ENCODE assay signal across 28 mouse cellular contexts in genomic region chr5:147327636-147328035, GRCm38 (mm10). TPM values are rescaled to one million over a fixed set of nuclear protein-coding genes. Genes with fewer than 3 reads are reported as not detected.
DNase-seq lines count a peak whose midpoint lies in the region; ATAC-seq and TF ChIP-seq lines count a peak whose summit lies in the region.
"Had no signal": no experiment of that assay in that cellular context is flagged by ENCODE, and none has a peak within 500 bp of the region (broad histone marks: within the 10 kb centered on the region; RNA-seq: fewer than 3 reads in every experiment).

No protein-coding gene starts in this region.

- H3K4me1 ChIP-seq in midbrain, postnatal 0 days (ENCODE audit: insufficient read depth, low read length) = no peaks in the 10 kb centered on the region
- no peaks in the 10 kb centered on the region for H3K4me1 ChIP-seq in midbrain, embryonic 16.5 days (ENCODE audit: control insufficient read depth, insufficient read depth, low read length)
- no peaks in the 10 kb centered on the region for H3K4me1 ChIP-seq in hindbrain, embryonic 11.5 days (replicated peaks; ENCODE audit: control insufficient read depth, insufficient read depth, low read length)
- H3K4me1 ChIP-seq: limb, embryonic 15.5 days; midbrain, embryonic 13.5 days; stomach, embryonic 15.5 days had no signal

- H3K4me3 ChIP-seq in layer of hippocampus, adult 2 months = no peak overlapping the region
- H3K4me3 ChIP-seq in midbrain, postnatal 0 days (ENCODE audit: low read depth, low read length) = no peak overlapping the region
- H3K4me3 ChIP-seq in midbrain, embryonic 16.5 days (ENCODE audit: low read depth, low read length) = no peak overlapping the region
- no peak overlapping the region for H3K4me3 ChIP-seq in hindbrain, embryonic 11.5 days (ENCODE audit: low read depth, low read length)
- H3K4me3 ChIP-seq: embryonic facial prominence, embryonic 12.5 days; erythroblast, embryonic 14.5 days; limb, embryonic 15.5 days; midbrain, embryonic 13.5 days; stomach, embryonic 15.5 days had no signal

- ATAC-seq in midbrain, postnatal 0 days (ENCODE audit: low FRiP score) = no peak
- ATAC-seq in midbrain, embryonic 16.5 days = no peak
- ATAC-seq in hindbrain, embryonic 11.5 days (ENCODE audit: low FRiP score) = no peak
- ATAC-seq: forebrain, embryonic 16.5 days; midbrain, embryonic 13.5 days had no signal

- no peak overlapping the region for H3K9ac ChIP-seq in midbrain, postnatal 0 days (replicated peaks; ENCODE audit: low read length, poor library complexity, severe bottlenecking)
- no peak overlapping the region for H3K9ac ChIP-seq in midbrain, embryonic 16.5 days (ENCODE audit: low read depth, low read length)
- no peak overlapping the region for H3K9ac ChIP-seq in hindbrain, embryonic 11.5 days (ENCODE audit: low read depth, low read length)
- H3K9ac ChIP-seq: embryonic facial prominence, embryonic 12.5 days; hindbrain, embryonic 14.5 days; limb, embryonic 15.5 days; midbrain, embryonic 13.5 days; stomach, embryonic 15.5 days had no signal

- no peak overlapping the region for H3K27ac ChIP-seq in layer of hippocampus, adult 2 months
- no peak overlapping the region for H3K27ac ChIP-seq in midbrain, postnatal 0 days (ENCODE audit: low read depth, low read length)
- no peak overlapping the region for H3K27ac ChIP-seq in midbrain, embryonic 16.5 days (ENCODE audit: low read length)
- H3K27ac ChIP-seq in hindbrain, embryonic 11.5 days (ENCODE audit: low read depth, low read length) = no peak overlapping the region
- H3K27ac ChIP-seq: embryonic facial prominence, embryonic 12.5 days; hindbrain, embryonic 14.5 days; limb, embryonic 15.5 days; midbrain, embryonic 13.5 days; stomach, embryonic 15.5 days had no signal

- WGBS in midbrain, postnatal 0 days = 86% methylated on average over 5 of the region's 5 CpGs
- WGBS in midbrain, embryonic 16.5 days = 85% methylated on average over 5 of the region's 5 CpGs
- 87% methylated on average over 5 of the region's 5 CpGs for WGBS in hindbrain, embryonic 11.5 days

- H3K9me3 ChIP-seq in midbrain, postnatal 0 days (ENCODE audit: low read length) = no peaks in the 10 kb centered on the region
- H3K9me3 ChIP-seq in midbrain, embryonic 16.5 days (replicated peaks; ENCODE audit: control insufficient read depth, low read length, poor library complexity, severe bottlenecking) = no peaks in the 10 kb centered on the region
- no peaks in the 10 kb centered on the region for H3K9me3 ChIP-seq in hindbrain, embryonic 11.5 days (ENCODE audit: control insufficient read depth, low read length)
- H3K9me3 ChIP-seq: embryonic facial prominence, embryonic 12.5 days; G1E; limb, embryonic 15.5 days; midbrain, embryonic 13.5 days; stomach, embryonic 15.5 days had no signal

- no peak for DNase-seq in layer of hippocampus, adult 2 months (ENCODE audit: low spot score in 2 of 2)
- no peak for DNase-seq in layer of hippocampus, adult 18-20 months (ENCODE audit: low spot score in 2 of 2)
- no peak for DNase-seq in midbrain, postnatal 0 days (ENCODE audit: low spot score)
- peak; percentile 45 for DNase-seq in R1 (ENCODE audit: low read depth, low spot score)
- DNase-seq in cerebellum, adult 9-11 months = no peak
- no peak for DNase-seq in hindbrain, embryonic 11.5 days (ENCODE audit: low spot score)
- DNase-seq: adrenal gland, adult 2 months; cerebellum, adult 9-10 months; heart, postnatal 14 days; layer of hippocampus, postnatal 36 days; right cerebral cortex, postnatal 25 days; thymus, postnatal 14 days had no signal

- peaks cover 5% of the 10 kb centered on the region for H3K27me3 ChIP-seq in midbrain, postnatal 0 days (ENCODE audit: insufficient read depth, low read length)
- peaks cover 4% of the 10 kb centered on the region for H3K27me3 ChIP-seq in midbrain, embryonic 16.5 days (ENCODE audit: control insufficient read depth, insufficient read depth, low read depth, low read length)
- peaks cover 2% of the 10 kb centered on the region; the same call in 1 of the 2 replicates for H3K27me3 ChIP-seq in hindbrain, embryonic 11.5 days (ENCODE audit: control insufficient read depth, insufficient read depth, low read length)

- H3K36me3 ChIP-seq in midbrain, postnatal 0 days (ENCODE audit: insufficient read depth, low read length) = no peaks in the 10 kb centered on the region
- H3K36me3 ChIP-seq in midbrain, embryonic 16.5 days (ENCODE audit: control insufficient read depth, insufficient read depth, low read length) = no peaks in the 10 kb centered on the region
- H3K36me3 ChIP-seq in hindbrain, embryonic 11.5 days (ENCODE audit: control insufficient read depth, insufficient read depth, low read length) = no peaks in the 10 kb centered on the region
- H3K36me3 ChIP-seq: embryonic facial prominence, embryonic 12.5 days; G1E; limb, embryonic 15.5 days; midbrain, embryonic 13.5 days; stomach, embryonic 15.5 days had no signal

- TF ChIP-seq CTCF in layer of hippocampus, adult 2 months (conservative IDR thresholded peaks at IDR 0.05) = peak; percentile 58
- TF ChIP-seq CTCF in midbrain, postnatal 0 days (IDR thresholded peaks at IDR 0.05) = peak; percentile 40

- H3K4me2 ChIP-seq in midbrain, postnatal 0 days (ENCODE audit: low read depth, low read length, poor library complexity, severe bottlenecking) = no peak overlapping the region
- no peak overlapping the region for H3K4me2 ChIP-seq in midbrain, embryonic 16.5 days (ENCODE audit: low read length)
- no peak overlapping the region for H3K4me2 ChIP-seq in hindbrain, embryonic 11.5 days (replicated peaks; ENCODE audit: low read depth, low read length)
- H3K4me2 ChIP-seq: embryonic facial prominence, embryonic 12.5 days; heart, embryonic 11.5 days; hindbrain, embryonic 14.5 days; limb, embryonic 15.5 days; midbrain, embryonic 13.5 days; stomach, embryonic 15.5 days had no signal

RNA-seq across cellular contexts. Expression of gene Urad, which starts 5.4 kb away (rescaled TPM):
- not detected for total RNA-seq in layer of hippocampus, adult 2 months (2021)
- not detected for total RNA-seq in layer of hippocampus, adult 18-20 months (2021)
- not detected in 2 replicates for total RNA-seq in midbrain, postnatal 0 days (2014; rRNA removed)
- not detected in 2 replicates for polyA plus RNA-seq in midbrain, postnatal 0 days (2015; fragmentation: Nextera tagmentation; extraction: Ambion mirVana)
- not detected in 2 replicates for polyA plus RNA-seq in midbrain, embryonic 16.5 days (2015; fragmentation: Nextera tagmentation; extraction: Ambion mirVana)
- not detected in 2 replicates for polyA plus RNA-seq in hindbrain, embryonic 11.5 days (2014; fragmentation: Nextera tagmentation; extraction: Ambion mirVana)
- total RNA-seq: G1E; gastrocnemius, postnatal 4 days; heart, postnatal 14 days; layer of hippocampus, postnatal 36 days; left cerebral cortex, postnatal 36 days; megakaryocyte progenitor cell, adult 5-6 weeks; neutrophil, adult 5-6 weeks had no signal
- polyA plus RNA-seq: embryonic facial prominence, embryonic 12.5 days; erythroblast, embryonic 14.5 days; forebrain, embryonic 16.5 days; G1E; heart, embryonic 11.5 days; hindbrain, embryonic 14.5 days; kidney, embryonic 16.5 days; limb, embryonic 15.5 days; lung, embryonic 16.5 days; midbrain, embryonic 13.5 days had no signal

RNA-seq across cellular contexts. Expression of gene Cdx2, which starts 20.6 kb away (rescaled TPM):
- not detected for total RNA-seq in layer of hippocampus, adult 2 months (2021)
- total RNA-seq in layer of hippocampus, adult 18-20 months (2021) = not detected
- total RNA-seq in midbrain, postnatal 0 days (2014; rRNA removed) = not detected in 2 replicates
- not detected in 2 replicates for polyA plus RNA-seq in midbrain, postnatal 0 days (2015; fragmentation: Nextera tagmentation; extraction: Ambion mirVana)
- polyA plus RNA-seq in midbrain, embryonic 16.5 days (2015; fragmentation: Nextera tagmentation; extraction: Ambion mirVana) = not detected in 2 replicates
- polyA plus RNA-seq in hindbrain, embryonic 11.5 days (2014; fragmentation: Nextera tagmentation; extraction: Ambion mirVana) = not detected in 2 replicates
- total RNA-seq: adrenal gland, adult 2 months; G1E; gastrocnemius, postnatal 4 days; heart, postnatal 14 days; layer of hippocampus, postnatal 36 days; left cerebral cortex, postnatal 36 days; megakaryocyte progenitor cell, adult 5-6 weeks; neutrophil, adult 5-6 weeks had no signal
- polyA plus RNA-seq: adrenal gland, adult 2 months; embryonic facial prominence, embryonic 12.5 days; forebrain, embryonic 16.5 days; G1E; heart, embryonic 11.5 days; hindbrain, embryonic 14.5 days; kidney, embryonic 16.5 days; limb, embryonic 15.5 days; lung, embryonic 16.5 days; midbrain, embryonic 13.5 days had no signal

RNA-seq across cellular contexts. Expression of gene Pdx1, which starts 57.9 kb away (rescaled TPM):
- not detected for total RNA-seq in layer of hippocampus, adult 2 months (2021)
- not detected for total RNA-seq in layer of hippocampus, adult 18-20 months (2021)
- total RNA-seq in midbrain, postnatal 0 days (2014; rRNA removed) = not detected in 2 replicates
- not detected in 2 replicates for polyA plus RNA-seq in midbrain, postnatal 0 days (2015; fragmentation: Nextera tagmentation; extraction: Ambion mirVana)
- not detected in 2 replicates for polyA plus RNA-seq in midbrain, embryonic 16.5 days (2015; fragmentation: Nextera tagmentation; extraction: Ambion mirVana)
- polyA plus RNA-seq in hindbrain, embryonic 11.5 days (2014; fragmentation: Nextera tagmentation; extraction: Ambion mirVana) = not detected in 2 replicates
- total RNA-seq: adrenal gland, adult 2 months; G1E; gastrocnemius, postnatal 4 days; heart, postnatal 14 days; layer of hippocampus, postnatal 36 days; left cerebral cortex, postnatal 36 days; megakaryocyte progenitor cell, adult 5-6 weeks; neutrophil, adult 5-6 weeks had no signal
- polyA plus RNA-seq: adrenal gland, adult 2 months; embryonic facial prominence, embryonic 12.5 days; erythroblast, embryonic 14.5 days; forebrain, embryonic 16.5 days; G1E; heart, embryonic 11.5 days; hindbrain, embryonic 14.5 days; kidney, embryonic 16.5 days; limb, embryonic 15.5 days; lung, embryonic 16.5 days; midbrain, embryonic 13.5 days had no signal
